Mouse (Mus musculus): ENCODE results near the gene Ddx20. TPM values are rescaled to one million over a fixed set of nuclear protein-coding genes. Genes with fewer than 3 reads are reported as not detected.

Ddx20 gene
- polyA plus RNA-seq, 1 experiment from 2014 or later = 40.1 TPM

GRCm38 (mm10) chr3:105688536-105688935 is 1.2 kb upstream of the Ddx20 start:
- Histone ChIP-seq H3K27ac (no peak overlapping the region), H3K27me3 (peaks cover 11% of the 10 kb centered on the region), H3K36me3 (peaks cover 11% of the 10 kb centered on the region), H3K9ac (no peak overlapping the region), H3K4me3 (no peak overlapping the region), H3K4me1 (peaks cover 11% of the 10 kb centered on the region), H3K9me3 (no peaks in the 10 kb centered on the region), H3K4me2 (replicated peaks) (no peak overlapping the region)
- no peak for ATAC-seq (ENCODE audit: low FRiP score, low read depth)
- 88% methylated on average over 2 of the region's 2 CpGs for WGBS

- Histone ChIP-seq H3K9me3 (no peaks in the 10 kb centered on the region), H3K4me3 (peak overlapping the region; percentile 97), H3K27ac (peak overlapping the region; percentile 61), H3K4me1 (peaks cover 11% of the 10 kb centered on the region), H3K36me3 (peaks cover 26% of the 10 kb centered on the region), H3K4me2 (replicated peaks) (peak overlapping the region; percentile 76), H3K27me3 (no peaks in the 10 kb centered on the region), H3K9ac (peak overlapping the region; percentile 94)
- WGBS = 7% methylated on average over 60 of the region's 60 CpGs
- no peak; the same call in 1 of the 2 replicates for ATAC-seq (ENCODE audit: low FRiP score, low read depth)
Observed at GRCm38 (mm10) chr3:105686394-105687323, 715 bp downstream of the Ddx20 start.

- no peak overlapping the region for H3K4me2 ChIP-seq (replicated peaks)
- H3K27me3 ChIP-seq = no peaks in the 10 kb centered on the region
- ATAC-seq (ENCODE audit: low FRiP score, low read depth) = no peak
- WGBS = 87% methylated on average over 7 of the region's 7 CpGs
- H3K9ac ChIP-seq = no peak overlapping the region
- H3K4me1 ChIP-seq = no peaks in the 10 kb centered on the region
- peaks cover 59% of the 10 kb centered on the region for H3K36me3 ChIP-seq
- no peak overlapping the region for H3K27ac ChIP-seq
- H3K4me3 ChIP-seq = no peak overlapping the region
- no peaks in the 10 kb centered on the region for H3K9me3 ChIP-seq
Observed at GRCm38 (mm10) chr3:105680346-105680745, 7.0 kb downstream of the Ddx20 start.

GRCm38 (mm10) chr3:105675932-105676331 is 11.4 kb downstream of the Ddx20 start:
- WGBS = 49% methylated on average over 2 of the region's 2 CpGs
- no peak for ATAC-seq (ENCODE audit: low FRiP score, low read depth)
- H3K4me1 ChIP-seq = no peaks in the 10 kb centered on the region
- no peak overlapping the region for H3K4me3 ChIP-seq
- H3K27ac ChIP-seq = no peak overlapping the region
- no peak overlapping the region for H3K4me2 ChIP-seq (replicated peaks)
- peaks cover 29% of the 10 kb centered on the region for H3K36me3 ChIP-seq
- H3K9ac ChIP-seq = no peak overlapping the region
- no peaks in the 10 kb centered on the region for H3K9me3 ChIP-seq
- no peaks in the 10 kb centered on the region for H3K27me3 ChIP-seq

GRCm38 (mm10) chr3:105674595-105675218 is 12.7 kb downstream of the Ddx20 start:
- WGBS = 21% methylated on average over 7 of the region's 7 CpGs

GRCm38 (mm10) chr3:105670801-105671200 is 16.6 kb downstream of the Ddx20 start:
- no peak overlapping the region for H3K9ac ChIP-seq
- H3K4me1 ChIP-seq = no peaks in the 10 kb centered on the region
- 86% methylated on average over 1 of the region's 1 CpGs for WGBS
- no peaks in the 10 kb centered on the region for H3K36me3 ChIP-seq
- H3K4me2 ChIP-seq (replicated peaks) = no peak overlapping the region
- no peaks in the 10 kb centered on the region for H3K9me3 ChIP-seq
- no peak overlapping the region for H3K4me3 ChIP-seq
- no peak overlapping the region for H3K27ac ChIP-seq
- ATAC-seq (ENCODE audit: low FRiP score, low read depth) = no peak
- no peaks in the 10 kb centered on the region for H3K27me3 ChIP-seq

More at GRCm38 (mm10) chr3:105674595-105675218, 12.7 kb downstream of the Ddx20 start:
- H3K9ac ChIP-seq = no peak overlapping the region
- no peak overlapping the region for H3K4me2 ChIP-seq (replicated peaks)
- H3K4me3 ChIP-seq = no peak overlapping the region
- H3K36me3 ChIP-seq = peaks cover 19% of the 10 kb centered on the region
- peak; percentile 82; the same call in 1 of the 2 replicates for ATAC-seq (ENCODE audit: low FRiP score, low read depth)
- no peaks in the 10 kb centered on the region for H3K27me3 ChIP-seq
- H3K9me3 ChIP-seq = no peaks in the 10 kb centered on the region
- no peaks in the 10 kb centered on the region for H3K4me1 ChIP-seq
- H3K27ac ChIP-seq = no peak overlapping the region

- H3K4me1 ChIP-seq = no peaks in the 10 kb centered on the region
- H3K27ac ChIP-seq = no peak overlapping the region
- H3K9me3 ChIP-seq = no peaks in the 10 kb centered on the region
- H3K9ac ChIP-seq = no peak overlapping the region
- H3K27me3 ChIP-seq = no peaks in the 10 kb centered on the region
- no peak for ATAC-seq (ENCODE audit: low FRiP score, low read depth)
- no peak overlapping the region for H3K4me3 ChIP-seq
- no peaks in the 10 kb centered on the region for H3K36me3 ChIP-seq
- H3K4me2 ChIP-seq (replicated peaks) = no peak overlapping the region
- 85% methylated on average over 3 of the region's 3 CpGs for WGBS
Observed at GRCm38 (mm10) chr3:105669776-105670175, 17.6 kb downstream of the Ddx20 start.

GRCm38 (mm10) chr3:105668161-105668560 is 19.2 kb downstream of the Ddx20 start:
- H3K27me3 ChIP-seq = no peaks in the 10 kb centered on the region
- H3K9ac ChIP-seq = no peak overlapping the region
- no peaks in the 10 kb centered on the region for H3K4me1 ChIP-seq
- no peak overlapping the region for H3K27ac ChIP-seq
- H3K4me2 ChIP-seq (replicated peaks) = no peak overlapping the region
- ATAC-seq (ENCODE audit: low FRiP score, low read depth) = no peak
- WGBS = 41% methylated on average over 9 of the region's 9 CpGs
- H3K9me3 ChIP-seq = no peaks in the 10 kb centered on the region
- no peaks in the 10 kb centered on the region for H3K36me3 ChIP-seq
- no peak overlapping the region for H3K4me3 ChIP-seq

GRCm38 (mm10) chr3:105666996-105667523 is 20.3 kb downstream of the Ddx20 start:
- Histone ChIP-seq H3K9me3 (no peaks in the 10 kb centered on the region), H3K36me3 (no peaks in the 10 kb centered on the region), H3K27me3 (no peaks in the 10 kb centered on the region), H3K4me3 (no peak overlapping the region), H3K9ac (no peak overlapping the region), H3K27ac (no peak overlapping the region), H3K4me2 (replicated peaks) (no peak overlapping the region), H3K4me1 (no peaks in the 10 kb centered on the region)
- WGBS = 59% methylated on average over 4 of the region's 4 CpGs
- no peak for ATAC-seq (ENCODE audit: low FRiP score, low read depth)

GRCm38 (mm10) chr3:105665105-105665765 is 22.1 kb downstream of the Ddx20 start:
- Histone ChIP-seq H3K9me3 (no peaks in the 10 kb centered on the region), H3K27ac (no peak overlapping the region), H3K27me3 (no peaks in the 10 kb centered on the region), H3K36me3 (no peaks in the 10 kb centered on the region), H3K9ac (no peak overlapping the region), H3K4me3 (no peak overlapping the region), H3K4me2 (replicated peaks) (no peak overlapping the region), H3K4me1 (no peaks in the 10 kb centered on the region)
- 85% methylated on average over 9 of the region's 9 CpGs for WGBS
- no peak for ATAC-seq (ENCODE audit: low FRiP score, low read depth)

- Histone ChIP-seq H3K9me3 (no peaks in the 10 kb centered on the region), H3K36me3 (no peaks in the 10 kb centered on the region), H3K9ac (no peak overlapping the region), H3K4me3 (no peak overlapping the region), H3K27ac (no peak overlapping the region), H3K4me1 (no peaks in the 10 kb centered on the region), H3K4me2 (replicated peaks) (no peak overlapping the region), H3K27me3 (no peaks in the 10 kb centered on the region)
- WGBS = 74% methylated on average over 8 of the region's 8 CpGs
- no peak for ATAC-seq (ENCODE audit: low FRiP score, low read depth)
Observed at GRCm38 (mm10) chr3:105663043-105663442, 24.3 kb downstream of the Ddx20 start.

GRCm38 (mm10) chr3:105660530-105660929 is 26.8 kb downstream of the Ddx20 start:
- no peak for ATAC-seq (ENCODE audit: low FRiP score, low read depth)
- 54% methylated on average over 2 of the region's 2 CpGs for WGBS
- H3K27me3 ChIP-seq = no peaks in the 10 kb centered on the region
- no peaks in the 10 kb centered on the region for H3K36me3 ChIP-seq
- no peak overlapping the region for H3K9ac ChIP-seq
- H3K9me3 ChIP-seq = peaks cover 4% of the 10 kb centered on the region; the same call in 1 of the 2 replicates
- H3K4me1 ChIP-seq = no peaks in the 10 kb centered on the region
- no peak overlapping the region for H3K27ac ChIP-seq
- H3K4me2 ChIP-seq (replicated peaks) = no peak overlapping the region
- H3K4me3 ChIP-seq = no peak overlapping the region
